Mouse (Mus musculus) right cerebral cortex, postnatal 4 days (tissue): ENCODE results near the gene Bbs9.

Experiments used
- DNase-seq: peaks from one replicate; pipeline ENCODE4 v3.0.0-alpha.2; 2022

Bbs9 gene

GRCm38 (mm10) chr9:22539546-22539945 lies 64.0 kb downstream of the Bbs9 start:
- no peak for DNase-seq

- no peak for DNase-seq
Measured at GRCm38 (mm10) chr9:22541130-22541529, 65.6 kb downstream of the Bbs9 start.

GRCm38 (mm10) chr9:22543467-22543866 lies 68.0 kb downstream of the Bbs9 start:
- no peak for DNase-seq

- DNase-seq = no peak
Measured at GRCm38 (mm10) chr9:22544349-22545341, 69.1 kb downstream of the Bbs9 start.

GRCm38 (mm10) chr9:22551273-22551672 lies 75.8 kb downstream of the Bbs9 start:
- no peak for DNase-seq

GRCm38 (mm10) chr9:22556076-22556475 lies 80.6 kb downstream of the Bbs9 start:
- no peak for DNase-seq

- DNase-seq = peak; percentile 75
Measured at GRCm38 (mm10) chr9:22557467-22557866, 82.0 kb downstream of the Bbs9 start.

GRCm38 (mm10) chr9:22563612-22564347 lies 88.3 kb downstream of the Bbs9 start:
- no peak for DNase-seq

- no peak for DNase-seq
Measured at GRCm38 (mm10) chr9:22567726-22568125, 92.2 kb downstream of the Bbs9 start.

GRCm38 (mm10) chr9:22576426-22577139 lies 101.1 kb downstream of the Bbs9 start:
- DNase-seq = no peak

- DNase-seq = no peak
Measured at GRCm38 (mm10) chr9:22578266-22578665, 102.8 kb downstream of the Bbs9 start.

- DNase-seq = no peak
Measured at GRCm38 (mm10) chr9:22584221-22584620, 108.7 kb downstream of the Bbs9 start.

- no peak for DNase-seq
Measured at GRCm38 (mm10) chr9:22593032-22593431, 117.5 kb downstream of the Bbs9 start.

GRCm38 (mm10) chr9:22596650-22597049 lies 121.1 kb downstream of the Bbs9 start:
- no peak for DNase-seq

GRCm38 (mm10) chr9:22613271-22613824 lies 137.8 kb downstream of the Bbs9 start:
- DNase-seq = peak; percentile 11

- DNase-seq = no peak
Measured at GRCm38 (mm10) chr9:22619245-22619644, 143.7 kb downstream of the Bbs9 start.

- DNase-seq = peak; percentile 34
Measured at GRCm38 (mm10) chr9:22624966-22625365, 149.5 kb downstream of the Bbs9 start.

- DNase-seq = no peak
Measured at GRCm38 (mm10) chr9:22626014-22626413, 150.5 kb downstream of the Bbs9 start.

- DNase-seq = no peak
Measured at GRCm38 (mm10) chr9:22627912-22628311, 152.4 kb downstream of the Bbs9 start.

GRCm38 (mm10) chr9:22632800-22633485 lies 157.4 kb downstream of the Bbs9 start:
- DNase-seq = no peak

- no peak for DNase-seq
Measured at GRCm38 (mm10) chr9:22638502-22638901, 163.0 kb downstream of the Bbs9 start.
